Mouse (Mus musculus) left cerebral cortex, postnatal 25 days (tissue): ENCODE data around the gene Capzb. TPM values are rescaled to one million over a fixed set of nuclear protein-coding genes. Genes with fewer than 3 reads are reported as not detected.
A peak's percentile ranks its signal among the peaks of the same experiment; 100 is the strongest.

ENCODE experiments used
- DNase-seq, 2 experiments: peaks; one replicate each; pipeline ENCODE4 v3.0.0; 2022; ENCODE audit warnings: low spot score in 2 of 2, mixed read lengths in 1 of 2
- intact Hi-C: fragments of 180-260 bp; cut with DNase I; formaldehyde crosslinking; loops from one replicate; pipeline ENCODE4 v1.15.1; 2025
- total RNA-seq, 2 experiments: library from RNA; stranded (reverse); gene quantifications; 2 replicates each; pipeline ENCODE4 v1.2.3; 2021

Capzb gene
- total RNA-seq, 2 experiments from 2014 or later = 350 to 351 TPM

- intact Hi-C loops = no loop called here
- DNase-seq = no peak
Observed at GRCm38 (mm10) chr4:139205842-139206241, 13.1 kb downstream of the Capzb start.

GRCm38 (mm10) chr4:139206353-139207045 is 13.8 kb downstream of the Capzb start:
- DNase-seq = peak in 1 of 2 experiments; percentile 44
- intact Hi-C loops = no loop called here

DNA sequence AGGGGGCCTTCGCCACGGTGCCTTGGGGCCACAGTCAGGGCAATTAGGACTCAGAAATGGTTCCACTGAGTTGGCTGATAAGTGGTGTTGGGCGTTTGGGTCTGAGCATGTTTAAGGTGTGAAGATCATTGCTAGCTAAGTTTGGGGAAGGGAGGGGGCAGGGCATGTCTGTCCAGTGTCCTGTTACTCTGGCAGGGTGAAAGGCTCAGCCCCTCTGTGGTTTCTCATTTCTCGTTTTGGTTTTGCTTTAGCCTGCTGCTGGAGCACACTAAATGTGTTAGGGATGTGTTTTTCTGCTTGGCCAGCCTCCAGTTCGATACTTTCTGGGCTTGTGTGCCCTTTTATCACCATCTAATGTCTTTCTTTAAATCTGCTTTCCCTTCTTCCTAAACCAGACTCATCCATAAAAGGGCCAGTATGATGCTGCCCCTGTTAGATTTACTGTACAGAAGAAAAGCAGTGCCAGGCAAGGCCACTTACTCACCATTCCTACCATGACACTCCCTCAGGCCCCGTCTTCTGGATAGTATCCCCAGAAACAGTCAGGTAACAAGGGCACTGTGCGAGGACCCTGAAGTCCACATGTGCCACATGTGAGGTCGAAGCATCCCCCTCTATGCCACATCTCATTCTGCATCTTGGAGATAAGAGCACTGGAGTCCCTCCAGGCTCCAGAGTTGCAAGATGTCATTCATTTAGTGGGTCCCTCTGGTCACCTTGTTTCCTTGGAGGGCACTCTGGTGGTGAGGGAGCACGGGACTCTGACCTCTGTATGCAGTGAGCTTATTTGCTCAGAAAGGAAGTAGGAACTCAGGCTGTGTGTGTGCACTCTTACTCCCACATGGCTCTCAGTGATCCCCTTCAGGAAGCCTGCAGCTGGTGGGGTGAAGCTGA is 15.8 kb downstream of the Capzb start:
- peak in 1 of 2 experiments; percentile 43 for DNase-seq
- intact Hi-C loops = no loop called here

DNA sequence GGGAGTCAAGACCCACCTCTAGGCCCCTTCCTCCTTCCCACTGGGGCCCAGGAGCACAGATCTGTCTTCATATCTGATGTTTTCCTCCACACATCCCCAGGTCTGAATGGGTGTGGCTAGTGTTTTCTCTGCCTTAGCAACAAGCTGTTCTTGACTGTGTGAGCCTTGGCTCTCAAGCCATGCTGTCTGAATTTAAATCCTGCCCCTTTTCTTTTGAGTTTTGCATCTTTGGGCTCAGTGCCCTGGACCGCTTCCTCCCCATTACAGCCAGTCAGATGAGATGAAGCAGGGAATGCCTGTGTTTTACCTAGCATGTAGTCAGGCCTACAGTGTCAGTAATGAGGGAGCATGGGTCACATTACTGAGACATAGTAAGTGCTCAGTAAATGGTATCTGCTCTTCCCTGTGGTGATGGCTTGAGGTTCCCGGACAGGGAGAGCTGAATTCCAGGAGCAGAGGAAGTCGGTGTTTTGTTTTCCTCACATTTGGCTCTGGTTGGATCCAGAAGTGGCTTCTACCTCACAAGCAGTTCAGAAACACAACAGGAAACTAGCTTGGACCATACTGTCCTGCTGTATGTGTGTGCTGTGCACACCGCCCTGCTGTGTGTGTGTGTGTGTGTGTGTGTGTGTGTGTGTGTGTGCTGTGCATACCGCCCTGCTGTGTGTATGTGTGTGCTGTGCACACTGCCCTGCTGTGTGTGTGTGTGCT is 16.6 kb downstream of the Capzb start:
- intact Hi-C loops = no loop called here
- peak in 1 of 2 experiments; percentile 49 for DNase-seq

DNA sequence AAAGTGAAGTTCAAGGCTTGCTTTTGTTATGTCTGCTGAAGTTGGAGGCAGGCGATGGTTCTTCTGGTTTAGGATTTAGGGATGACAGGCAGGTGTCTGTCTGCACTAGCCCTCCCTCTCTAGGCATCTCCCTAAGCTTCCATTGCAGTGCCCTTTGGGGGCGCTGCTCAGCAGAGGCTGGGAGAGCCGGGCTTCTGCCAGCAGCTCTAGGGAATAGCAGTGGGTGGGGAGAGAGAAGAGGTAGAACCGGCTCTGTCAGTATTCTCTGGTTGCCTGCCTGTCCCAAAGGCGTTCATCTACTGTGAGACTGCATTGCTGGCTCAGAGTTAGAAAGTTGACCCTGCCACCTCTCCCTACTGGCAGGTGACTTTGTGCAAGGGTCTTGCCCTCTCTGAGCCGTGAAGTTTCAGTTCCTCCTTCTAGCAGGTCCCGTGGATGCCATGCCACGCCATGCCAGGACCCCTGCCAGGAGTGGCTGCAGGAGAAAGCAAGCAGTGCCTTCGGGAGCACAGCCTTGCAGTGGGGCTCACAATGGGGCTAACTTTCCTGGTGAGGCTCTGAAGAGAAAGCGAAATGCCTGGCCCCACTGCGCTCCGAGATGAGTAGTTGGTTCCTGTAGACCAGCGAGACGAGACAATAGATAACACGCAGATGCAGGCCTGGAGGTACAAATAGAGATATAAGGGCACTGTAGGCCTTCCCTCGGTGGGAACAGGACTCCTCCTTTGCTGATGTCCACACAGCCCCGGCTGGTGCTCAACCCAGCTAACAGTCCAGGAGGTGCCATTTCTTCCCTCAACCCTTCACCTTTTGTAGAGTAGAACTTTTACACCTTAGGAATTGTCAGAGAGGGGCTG is 19.5 kb downstream of the Capzb start:
- DNase-seq = peak in 1 of 2 experiments; percentile 55
- intact Hi-C loops = no loop called here

GRCm38 (mm10) chr4:139213086-139213485 is 20.4 kb downstream of the Capzb start:
- no peak for DNase-seq
- intact Hi-C loops = no loop called here

- intact Hi-C loops = no loop called here
- DNase-seq = peak in 1 of 2 experiments; percentile 65
Observed at GRCm38 (mm10) chr4:139213935-139214371, 21.3 kb downstream of the Capzb start.

DNA sequence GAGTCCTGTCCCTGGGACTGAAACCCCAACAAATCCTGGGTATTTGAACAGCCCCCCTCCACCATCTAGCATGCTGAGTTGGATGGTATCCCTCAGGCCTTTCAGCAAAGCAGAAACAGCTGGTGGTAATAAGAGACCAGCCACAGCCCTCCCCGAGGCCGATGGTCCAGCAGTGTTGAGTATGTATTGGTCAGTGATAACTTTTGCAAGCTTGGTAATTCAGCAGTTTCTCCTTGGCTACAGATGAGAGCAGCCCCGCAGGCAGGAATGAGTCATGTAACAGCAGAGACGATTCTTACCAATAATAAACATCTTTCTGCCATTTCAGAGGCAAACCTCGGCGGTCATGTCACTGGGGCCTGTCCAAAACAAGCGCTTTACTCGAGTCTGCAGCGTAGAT is 23.9 kb downstream of the Capzb start:
- intact Hi-C loops = no loop called here
- DNase-seq = peak in 1 of 2 experiments; percentile 46

GRCm38 (mm10) chr4:139218539-139218938 is 25.8 kb downstream of the Capzb start:
- DNase-seq = no peak
- intact Hi-C loops = no loop called here

DNA sequence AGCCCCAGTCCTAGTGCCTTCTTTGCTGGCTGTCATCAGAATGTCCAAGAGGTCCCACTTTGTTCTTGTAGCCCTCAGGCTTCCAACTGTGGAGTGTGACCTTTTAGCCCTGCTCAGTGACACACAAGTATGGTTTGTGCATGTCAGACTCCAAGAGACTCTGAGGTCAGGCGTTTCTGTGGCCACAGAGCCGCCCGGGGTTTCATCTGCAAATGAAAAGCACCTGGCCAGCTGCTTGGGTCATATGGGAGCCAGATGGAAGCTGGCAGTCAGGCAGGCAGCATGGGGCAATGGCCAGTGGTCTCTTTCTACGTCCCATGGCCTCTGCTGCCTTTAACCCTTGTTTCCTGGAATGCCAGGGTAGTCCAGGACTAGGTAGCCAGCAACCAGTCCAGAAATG is 27.0 kb downstream of the Capzb start:
- DNase-seq = no peak
- intact Hi-C loops = no loop called here

DNA sequence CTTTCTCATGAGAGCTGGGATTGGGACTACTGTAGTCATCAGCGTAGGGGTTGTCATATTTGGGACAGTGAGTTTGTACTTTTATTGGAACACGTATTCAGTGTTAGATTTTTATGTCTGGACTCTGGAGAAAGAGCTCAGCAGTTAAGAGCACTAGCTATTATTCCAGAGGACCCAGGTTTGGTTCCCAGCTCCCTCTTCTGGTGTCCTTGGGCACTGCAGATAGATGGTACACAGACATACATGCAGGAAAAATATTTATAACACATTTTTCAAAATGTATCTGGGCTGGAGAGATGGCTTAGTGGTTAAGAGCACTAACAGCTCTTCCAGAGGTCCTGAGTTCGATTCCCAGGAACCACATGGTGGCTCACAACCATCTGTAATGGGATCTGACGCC is 28.3 kb downstream of the Capzb start:
- no peak for DNase-seq
- intact Hi-C loops = no loop called here

DNA sequence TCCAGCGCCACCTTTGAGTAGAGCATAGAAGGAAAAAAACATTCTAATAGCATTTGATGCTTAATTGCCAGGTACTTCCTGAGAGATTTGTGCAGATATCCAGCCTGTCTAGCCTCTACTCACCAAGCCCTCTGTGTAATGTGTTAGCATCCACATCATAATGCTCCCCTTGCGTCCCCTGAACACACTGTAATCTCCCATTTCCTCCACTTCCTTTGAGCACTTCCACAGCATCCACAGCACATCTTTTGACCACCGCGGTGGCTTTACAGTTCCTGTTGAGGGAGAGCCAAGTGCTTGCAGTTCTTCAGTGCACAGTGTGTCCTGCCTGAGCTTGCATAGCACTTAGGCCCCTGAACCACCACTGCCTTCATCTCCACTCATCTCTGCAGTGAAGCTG is 29.1 kb downstream of the Capzb start:
- intact Hi-C loops = no loop called here
- DNase-seq = no peak

DNA sequence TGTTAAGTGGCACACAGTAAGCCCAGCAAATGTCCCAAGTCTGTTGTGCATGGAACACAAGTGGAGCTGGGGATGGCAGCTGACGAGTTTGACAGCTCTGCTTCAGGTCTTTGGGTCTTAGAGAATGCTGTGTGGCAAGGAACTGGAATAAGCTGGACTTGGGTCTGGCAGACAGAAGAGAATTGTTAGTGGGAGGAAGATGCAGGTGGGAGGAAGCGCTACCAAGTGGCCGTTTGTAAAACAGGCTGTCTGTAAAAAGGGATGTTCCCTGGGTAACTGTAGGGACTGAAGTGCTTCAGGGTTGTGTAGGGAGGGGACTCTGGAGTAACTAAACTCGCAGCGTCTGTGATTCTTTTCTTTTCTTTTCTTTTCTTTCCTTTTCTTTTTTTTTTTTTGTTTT is 32.4 kb downstream of the Capzb start:
- intact Hi-C loops = no loop called here
- peak in 1 of 2 experiments; percentile 65 for DNase-seq

DNA sequence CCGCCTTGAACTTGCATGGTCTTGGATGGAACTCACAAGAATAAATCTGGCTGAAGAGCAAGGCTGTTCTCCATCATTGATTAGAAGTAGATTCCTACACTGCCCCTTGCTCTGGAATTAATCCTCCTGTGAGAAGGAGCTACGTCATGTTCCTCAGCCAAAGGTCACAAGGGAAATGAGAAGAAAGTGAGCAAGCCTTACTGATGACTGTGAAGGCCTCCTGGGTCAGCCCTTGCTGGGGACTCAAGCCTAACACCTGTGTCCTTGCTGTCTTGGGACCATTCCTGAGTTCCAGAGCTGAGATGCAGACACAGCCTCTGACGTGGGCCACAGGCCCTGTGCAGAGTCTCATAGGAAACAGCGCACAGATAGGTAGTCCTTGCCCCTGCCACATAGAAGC is 33.2 kb downstream of the Capzb start:
- intact Hi-C loops = no loop called here
- DNase-seq = no peak

GRCm38 (mm10) chr4:139226504-139227216 is 34.0 kb downstream of the Capzb start:
- DNase-seq = no peak
- intact Hi-C loops = no loop called here

- intact Hi-C loops = no loop called here
- no peak for DNase-seq
Observed at GRCm38 (mm10) chr4:139227923-139228322, 35.2 kb downstream of the Capzb start.

DNA sequence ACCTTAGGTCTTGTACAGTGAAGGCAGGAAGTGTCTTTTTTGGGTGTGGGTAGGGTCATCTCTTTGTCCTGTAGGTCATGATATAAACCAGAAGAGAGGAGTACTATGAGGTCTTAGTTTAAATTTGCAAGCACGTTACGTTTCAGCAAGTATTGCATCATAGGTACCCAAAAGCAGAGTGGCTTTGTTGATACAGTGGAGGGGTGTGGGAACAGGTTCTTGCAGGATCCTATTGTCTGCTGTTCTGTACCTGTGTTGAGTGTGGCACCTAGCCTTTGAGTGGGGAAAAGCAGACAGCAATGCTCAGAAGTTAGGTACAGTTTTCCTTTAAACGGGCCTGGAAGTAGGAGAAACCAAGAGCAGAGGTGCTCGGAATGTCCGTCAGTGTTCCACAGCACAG is 36.6 kb downstream of the Capzb start:
- no peak for DNase-seq
- intact Hi-C loops = no loop called here

DNA sequence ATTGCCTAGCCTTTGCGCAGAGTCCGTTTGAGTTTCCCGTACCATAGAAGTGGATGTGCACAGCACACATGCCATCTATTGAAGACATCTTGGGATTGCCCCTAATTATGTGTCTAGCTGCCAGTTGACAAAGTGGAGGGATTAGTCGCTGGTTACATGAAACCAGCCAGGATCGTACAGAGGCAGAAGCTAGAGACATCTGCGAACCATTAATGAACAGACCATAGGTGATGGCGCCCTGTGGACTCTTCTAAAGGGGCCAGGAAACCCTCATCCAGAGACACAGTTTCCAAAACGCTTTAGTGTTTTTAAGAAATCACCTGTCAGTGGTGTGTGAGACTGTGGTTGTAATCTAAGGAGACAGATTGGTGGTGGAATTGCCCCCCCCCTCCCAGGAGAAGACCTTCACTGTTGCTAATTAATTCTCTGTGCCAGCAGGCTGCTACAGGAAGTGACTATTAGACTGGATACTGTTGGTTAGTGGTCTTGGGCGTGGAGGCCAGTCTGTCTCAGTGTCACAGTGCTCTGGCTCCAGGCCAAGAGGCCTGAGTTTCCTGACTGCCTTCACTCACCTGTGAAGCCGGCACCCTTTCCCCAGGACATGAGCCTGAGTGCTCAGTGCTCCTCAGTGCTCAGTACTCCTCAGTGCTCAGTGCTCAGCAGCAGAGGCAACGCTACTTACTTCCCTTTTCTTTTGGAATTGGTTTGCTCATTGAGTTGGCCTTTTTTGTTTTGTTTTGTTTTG is 37.8 kb downstream of the Capzb start:
- no peak for DNase-seq
- intact Hi-C loops = no loop called here
